Mouse (Mus musculus): ENCODE measurements around the gene Nkx2-1. TPM values are rescaled to one million over a fixed set of nuclear protein-coding genes. Genes with fewer than 3 reads are reported as not detected.

The Nkx2-1 gene
- not detected in 2 replicates for polyA plus RNA-seq (2015; fragmentation: Nextera tagmentation; extraction: Ambion mirVana)

GRCm38 (mm10) chr12:56536884-56537265 lies at the start of gene Nkx2-1:
Nkx2-1 (minus strand) TSS chr12:56536908.
- no peak for ATAC-seq (ENCODE audit: low read depth)
- H3K27me3 ChIP-seq (ENCODE audit: control insufficient read depth, insufficient read depth, low read depth, low read length), result peaks cover 99% of the 10 kb centered on the region
- no peak within 1 kb of the TSS for H3K4me2 ChIP-seq (ENCODE audit: low read depth, low read length)
- WGBS (ENCODE audit: insufficient replicate concordance), result 2% methylated on average over 11 of the region's 11 CpGs
- H3K27ac ChIP-seq (ENCODE audit: low read length), result no peak within 1 kb of the TSS
- no peak within 1 kb of the TSS for H3K4me3 ChIP-seq (ENCODE audit: low read depth, low read length)
- H3K36me3 ChIP-seq (ENCODE audit: control insufficient read depth, insufficient read depth), result no peaks in the 10 kb centered on the region
- no peaks in the 10 kb centered on the region for H3K9me3 ChIP-seq (replicated peaks; ENCODE audit: control insufficient read depth, low read length)
- no peak within 1 kb of the TSS for H3K9ac ChIP-seq (ENCODE audit: low read depth, low read length)
- H3K4me1 ChIP-seq (ENCODE audit: control insufficient read depth, low read depth, low read length), result no peaks in the 10 kb centered on the region

- no peak overlapping the region for H3K4me3 ChIP-seq (ENCODE audit: low read depth, low read length)
- H3K36me3 ChIP-seq (ENCODE audit: control insufficient read depth, insufficient read depth), result no peaks in the 10 kb centered on the region
- no peaks in the 10 kb centered on the region for H3K4me1 ChIP-seq (ENCODE audit: control insufficient read depth, low read depth, low read length)
- H3K27ac ChIP-seq (ENCODE audit: low read length), result no peak overlapping the region
- H3K9ac ChIP-seq (ENCODE audit: low read depth, low read length), result no peak overlapping the region
- no peak for ATAC-seq (ENCODE audit: low read depth)
- WGBS (ENCODE audit: insufficient replicate concordance), result 2% methylated on average over 14 of the region's 14 CpGs
- H3K4me2 ChIP-seq (ENCODE audit: low read depth, low read length), result no peak overlapping the region
- peaks cover 64% of the 10 kb centered on the region for H3K27me3 ChIP-seq (ENCODE audit: control insufficient read depth, insufficient read depth, low read depth, low read length)
- H3K9me3 ChIP-seq (replicated peaks; ENCODE audit: control insufficient read depth, low read length), result no peaks in the 10 kb centered on the region
Measured at GRCm38 (mm10) chr12:56541068-56541467, 4.4 kb upstream of the Nkx2-1 start.

- no peak for ATAC-seq (ENCODE audit: low read depth)
- H3K9ac ChIP-seq (ENCODE audit: low read depth, low read length), result no peak overlapping the region
- no peak overlapping the region for H3K27ac ChIP-seq (ENCODE audit: low read length)
- peaks cover 69% of the 10 kb centered on the region for H3K27me3 ChIP-seq (ENCODE audit: control insufficient read depth, insufficient read depth, low read depth, low read length)
- no peaks in the 10 kb centered on the region for H3K9me3 ChIP-seq (replicated peaks; ENCODE audit: control insufficient read depth, low read length)
- WGBS (ENCODE audit: insufficient replicate concordance), result 3% methylated on average over 10 of the region's 10 CpGs
- no peak overlapping the region for H3K4me3 ChIP-seq (ENCODE audit: low read depth, low read length)
- H3K36me3 ChIP-seq (ENCODE audit: control insufficient read depth, insufficient read depth), result no peaks in the 10 kb centered on the region
- no peaks in the 10 kb centered on the region for H3K4me1 ChIP-seq (ENCODE audit: control insufficient read depth, low read depth, low read length)
- no peak overlapping the region for H3K4me2 ChIP-seq (ENCODE audit: low read depth, low read length)
Measured at GRCm38 (mm10) chr12:56540591-56540990, 3.9 kb upstream of the Nkx2-1 start.

- ATAC-seq (ENCODE audit: low read depth), result no peak
- no peaks in the 10 kb centered on the region for H3K4me1 ChIP-seq (ENCODE audit: control insufficient read depth, low read depth, low read length)
- 6% methylated on average over 3 of the region's 3 CpGs for WGBS (ENCODE audit: insufficient replicate concordance)
- no peaks in the 10 kb centered on the region for H3K36me3 ChIP-seq (ENCODE audit: control insufficient read depth, insufficient read depth)
- H3K9ac ChIP-seq (ENCODE audit: low read depth, low read length), result no peak overlapping the region
- H3K4me2 ChIP-seq (ENCODE audit: low read depth, low read length), result no peak overlapping the region
- H3K27ac ChIP-seq (ENCODE audit: low read length), result no peak overlapping the region
- H3K4me3 ChIP-seq (ENCODE audit: low read depth, low read length), result no peak overlapping the region
- no peaks in the 10 kb centered on the region for H3K9me3 ChIP-seq (replicated peaks; ENCODE audit: control insufficient read depth, low read length)
- H3K27me3 ChIP-seq (ENCODE audit: control insufficient read depth, insufficient read depth, low read depth, low read length), result peaks cover 89% of the 10 kb centered on the region
Measured at GRCm38 (mm10) chr12:56538601-56539000, 1.9 kb upstream of the Nkx2-1 start.

- Histone ChIP-seq H3K4me1 (ENCODE audit: control insufficient read depth, low read depth, low read length) (no peaks in the 10 kb centered on the region), H3K9me3 (replicated peaks; ENCODE audit: control insufficient read depth, low read length) (no peaks in the 10 kb centered on the region), H3K9ac (ENCODE audit: low read depth, low read length) (no peak overlapping the region), H3K36me3 (ENCODE audit: control insufficient read depth, insufficient read depth) (no peaks in the 10 kb centered on the region), H3K27me3 (ENCODE audit: control insufficient read depth, insufficient read depth, low read depth, low read length) (peaks cover 96% of the 10 kb centered on the region), H3K4me2 (ENCODE audit: low read depth, low read length) (no peak overlapping the region), H3K27ac (ENCODE audit: low read length) (no peak overlapping the region), H3K4me3 (ENCODE audit: low read depth, low read length) (no peak overlapping the region)
- 3% methylated on average over 6 of the region's 6 CpGs for WGBS (ENCODE audit: insufficient replicate concordance)
- no peak for ATAC-seq (ENCODE audit: low read depth)
Measured at GRCm38 (mm10) chr12:56537931-56538330, 1.2 kb upstream of the Nkx2-1 start.

- ATAC-seq (ENCODE audit: low read depth), result no peak
- no peaks in the 10 kb centered on the region for H3K4me1 ChIP-seq (ENCODE audit: control insufficient read depth, low read depth, low read length)
- H3K4me3 ChIP-seq (ENCODE audit: low read depth, low read length), result no peak overlapping the region
- H3K4me2 ChIP-seq (ENCODE audit: low read depth, low read length), result no peak overlapping the region
- H3K27me3 ChIP-seq (ENCODE audit: control insufficient read depth, insufficient read depth, low read depth, low read length), result peaks cover 97% of the 10 kb centered on the region
- no peak overlapping the region for H3K9ac ChIP-seq (ENCODE audit: low read depth, low read length)
- no peaks in the 10 kb centered on the region for H3K9me3 ChIP-seq (replicated peaks; ENCODE audit: control insufficient read depth, low read length)
- H3K36me3 ChIP-seq (ENCODE audit: control insufficient read depth, insufficient read depth), result no peaks in the 10 kb centered on the region
- H3K27ac ChIP-seq (ENCODE audit: low read length), result no peak overlapping the region
- 1% methylated on average over 19 of the region's 19 CpGs for WGBS (ENCODE audit: insufficient replicate concordance)
Measured at GRCm38 (mm10) chr12:56537342-56537741, 634 bp upstream of the Nkx2-1 start.

- Histone ChIP-seq H3K4me2 (ENCODE audit: low read depth, low read length) (no peak overlapping the region), H3K4me3 (ENCODE audit: low read depth, low read length) (no peak overlapping the region), H3K9me3 (replicated peaks; ENCODE audit: control insufficient read depth, low read length) (no peaks in the 10 kb centered on the region), H3K27me3 (ENCODE audit: control insufficient read depth, insufficient read depth, low read depth, low read length) (peaks cover 98% of the 10 kb centered on the region), H3K36me3 (ENCODE audit: control insufficient read depth, insufficient read depth) (no peaks in the 10 kb centered on the region), H3K27ac (ENCODE audit: low read length) (no peak overlapping the region), H3K9ac (ENCODE audit: low read depth, low read length) (no peak overlapping the region), H3K4me1 (ENCODE audit: control insufficient read depth, low read depth, low read length) (no peaks in the 10 kb centered on the region)
- ATAC-seq (ENCODE audit: low read depth), result no peak
- 2% methylated on average over 40 of the region's 44 CpGs for WGBS (ENCODE audit: insufficient replicate concordance)
Measured at GRCm38 (mm10) chr12:56536174-56536883, 379 bp downstream of the Nkx2-1 start.

GRCm38 (mm10) chr12:56535411-56536173 lies 1.1 kb downstream of the Nkx2-1 start:
- ATAC-seq (ENCODE audit: low read depth), result no peak

More at GRCm38 (mm10) chr12:56535411-56536173, 1.1 kb downstream of the Nkx2-1 start:
- Histone ChIP-seq H3K27ac (ENCODE audit: low read length) (no peak overlapping the region), H3K27me3 (ENCODE audit: control insufficient read depth, insufficient read depth, low read depth, low read length) (peaks cover 98% of the 10 kb centered on the region), H3K4me3 (ENCODE audit: low read depth, low read length) (no peak overlapping the region), H3K9me3 (replicated peaks; ENCODE audit: control insufficient read depth, low read length) (no peaks in the 10 kb centered on the region), H3K9ac (ENCODE audit: low read depth, low read length) (no peak overlapping the region), H3K4me1 (ENCODE audit: control insufficient read depth, low read depth, low read length) (no peaks in the 10 kb centered on the region), H3K4me2 (ENCODE audit: low read depth, low read length) (no peak overlapping the region), H3K36me3 (ENCODE audit: control insufficient read depth, insufficient read depth) (no peaks in the 10 kb centered on the region)
- under 1% methylated on average over 31 of the region's 36 CpGs for WGBS (ENCODE audit: insufficient replicate concordance)
